Mouse (Mus musculus): ENCODE data around the gene Kctd21. TPM values are rescaled to one million over a fixed set of nuclear protein-coding genes. Genes with fewer than 3 reads are reported as not detected.

Gene Kctd21
- total and polyA plus RNA-seq, 3 experiments = 0.19 to 0.81 (median 0.46) TPM

GRCm38 (mm10) chr7:97312856-97313255 lies 19.3 kb upstream of the Kctd21 start:
- H3K79me2 ChIP-seq (replicated peaks; ENCODE audit: control insufficient read depth, extremely low read depth, insufficient read depth, poor library complexity, severe bottlenecking) = no peaks in the 10 kb centered on the region
- H3K9ac ChIP-seq (ENCODE audit: insufficient read depth, low read depth) = no peak overlapping the region
- no peak overlapping the region for H3K4me2 ChIP-seq (ENCODE audit: insufficient read depth, low read depth, poor library complexity, severe bottlenecking)
- no peaks in the 10 kb centered on the region for H3K4me1 ChIP-seq (ENCODE audit: control insufficient read depth in 1 of 2, insufficient read depth in 2 of 2)
- dilution Hi-C loops (cut with MboI; ENCODE audit: extremely low pct_ligation_motif_present, extremely low pct_unique_long_range_greater_than_20kb, low sequenced_read_pairs) = no loop called here
- H3K27ac ChIP-seq (ENCODE audit: insufficient read depth, low read depth) = no peak overlapping the region
- peaks cover 0 to 25% of the 10 kb centered on the region in 2 experiments for H3K36me3 ChIP-seq (replicated peaks in 1 of 2; ENCODE audit: control insufficient read depth in 1 of 2, insufficient read depth in 1 of 2, low read length in 1 of 2)
- in situ Hi-C loops (cut with MboI; ENCODE audit: low pct_ligation_motif_present, low pct_unique_long_range_greater_than_20kb, low sequenced_read_pairs) = no loop called here
- no peaks in the 10 kb centered on the region for H3K9me3 ChIP-seq (replicated peaks; ENCODE audit: low read length)
- no peak for DNase-seq (ENCODE audit: extremely low read depth)
- no peaks in the 10 kb centered on the region for H3K27me3 ChIP-seq (replicated peaks)
- no peak for TF ChIP-seq TBP (conservative IDR thresholded peaks at IDR 0.05; ENCODE audit: low read depth, low read length)
- no peak for TF ChIP-seq SMC3 (IDR thresholded peaks at IDR 0.05; ENCODE audit: low read depth, low read length)
- no peak for TF ChIP-seq CTCF (conservative IDR thresholded peaks at IDR 0.05 in 1 of 2, IDR thresholded peaks at IDR 0.05 in 1 of 2; ENCODE audit: low read depth in 2 of 2, low read length in 2 of 2)
- no peak for TF ChIP-seq NELFE (IDR thresholded peaks at IDR 0.05; ENCODE audit: low read depth, low read length)
- TF ChIP-seq POLR2AphosphoS2 (IDR thresholded peaks at IDR 0.05; ENCODE audit: low read depth, low read length) = no peak
- no peak for TF ChIP-seq ELF1 (IDR thresholded peaks at IDR 0.05; ENCODE audit: low read depth, low read length)
- no peak for TF ChIP-seq EP300 (IDR thresholded peaks at IDR 0.05; ENCODE audit: low read length)
- no peak for TF ChIP-seq IRF4 (IDR thresholded peaks at IDR 0.05; ENCODE audit: low read depth, low read length)
- TF ChIP-seq GABPA (IDR thresholded peaks at IDR 0.05; ENCODE audit: insufficient replicate concordance, low read depth, low read length) = no peak
- TF ChIP-seq KAT2A (IDR thresholded peaks at IDR 0.05; ENCODE audit: insufficient replicate concordance, low read length) = no peak
- TF ChIP-seq POLR2A (IDR thresholded peaks at IDR 0.05; ENCODE audit: low read depth, low read length) = no peak
- no peak for TF ChIP-seq NRF1 (IDR thresholded peaks at IDR 0.05; ENCODE audit: low read depth, low read length)
- no peak for TF ChIP-seq TCF12 (IDR thresholded peaks at IDR 0.05; ENCODE audit: low read depth, low read length)
- TF ChIP-seq CHD2 (IDR thresholded peaks at IDR 0.05; ENCODE audit: low read length) = no peak
- TF ChIP-seq RCOR1 (conservative IDR thresholded peaks at IDR 0.05; ENCODE audit: low read depth, low read length) = no peak
- H3K4me3 ChIP-seq (replicated peaks in 1 of 3; ENCODE audit: low read depth in 2 of 3, low read length in 2 of 3, poor library complexity in 1 of 3) = no peak overlapping the region

- Histone ChIP-seq H3K4me3 (replicated peaks in 1 of 3; ENCODE audit: low read depth in 2 of 3, low read length in 2 of 3, poor library complexity in 1 of 3) (no peak overlapping the region), H3K4me2 (ENCODE audit: insufficient read depth, low read depth, poor library complexity, severe bottlenecking) (no peak overlapping the region), H3K79me2 (replicated peaks; ENCODE audit: control insufficient read depth, extremely low read depth, insufficient read depth, poor library complexity, severe bottlenecking) (no peaks in the 10 kb centered on the region), H3K9ac (ENCODE audit: insufficient read depth, low read depth) (no peak overlapping the region), H3K4me1 (ENCODE audit: control insufficient read depth in 1 of 2, insufficient read depth in 2 of 2) (no peaks in the 10 kb centered on the region), H3K27me3 (replicated peaks) (no peaks in the 10 kb centered on the region), H3K27ac (ENCODE audit: insufficient read depth, low read depth) (no peak overlapping the region), H3K36me3 (replicated peaks in 1 of 2; ENCODE audit: control insufficient read depth in 1 of 2, insufficient read depth in 1 of 2, low read length in 1 of 2) (peaks cover 0 to 25% of the 10 kb centered on the region in 2 experiments), H3K9me3 (replicated peaks; ENCODE audit: low read length) (no peaks in the 10 kb centered on the region)
- in situ Hi-C loops (cut with MboI; ENCODE audit: low pct_ligation_motif_present, low pct_unique_long_range_greater_than_20kb, low sequenced_read_pairs) = no loop called here
- DNase-seq (ENCODE audit: extremely low read depth) = no peak
- dilution Hi-C loops (cut with MboI; ENCODE audit: extremely low pct_ligation_motif_present, extremely low pct_unique_long_range_greater_than_20kb, low sequenced_read_pairs) = no loop called here
- no peak for TF ChIP-seq UBTF (IDR thresholded peaks at IDR 0.05; ENCODE audit: low read depth, low read length)
- no peak for TF ChIP-seq ZKSCAN1 (IDR thresholded peaks at IDR 0.05; ENCODE audit: borderline replicate concordance, low read depth, low read length)
- TF ChIP-seq PAX5 (IDR thresholded peaks at IDR 0.05; ENCODE audit: low read length) = no peak
- no peak for TF ChIP-seq USF2 (conservative IDR thresholded peaks at IDR 0.05; ENCODE audit: low read depth, low read length)
- TF ChIP-seq JUN (IDR thresholded peaks at IDR 0.05; ENCODE audit: insufficient read depth, low read depth, low read length) = no peak
- TF ChIP-seq BHLHE40 (IDR thresholded peaks at IDR 0.05; ENCODE audit: low read depth, low read length) = no peak
- TF ChIP-seq POLR2A (IDR thresholded peaks at IDR 0.05; ENCODE audit: low read depth, low read length) = no peak
- no peak for TF ChIP-seq SIN3A (IDR thresholded peaks at IDR 0.05; ENCODE audit: low read length)
- no peak for TF ChIP-seq MAZ (IDR thresholded peaks at IDR 0.05; ENCODE audit: low read depth, low read length)
- TF ChIP-seq RAD21 (IDR thresholded peaks at IDR 0.05; ENCODE audit: low read depth, low read length) = no peak
- TF ChIP-seq GABPA (IDR thresholded peaks at IDR 0.05; ENCODE audit: insufficient replicate concordance, low read depth, low read length) = no peak
- TF ChIP-seq ZMIZ1 (IDR thresholded peaks at IDR 0.05; ENCODE audit: low read depth, low read length) = no peak
- no peak for TF ChIP-seq TBP (conservative IDR thresholded peaks at IDR 0.05; ENCODE audit: low read depth, low read length)
- no peak for TF ChIP-seq CHD2 (IDR thresholded peaks at IDR 0.05; ENCODE audit: low read length)
- TF ChIP-seq ETS1 (conservative IDR thresholded peaks at IDR 0.05; ENCODE audit: low read depth, low read length) = no peak
- TF ChIP-seq USF1 (IDR thresholded peaks at IDR 0.05; ENCODE audit: low read depth, low read length) = no peak
- TF ChIP-seq EP300 (IDR thresholded peaks at IDR 0.05; ENCODE audit: low read length) = no peak
These were observed 18.6 kb upstream of the Kctd21 start for GRCm38 (mm10) chr7:97313364-97313995.
